8 mouse cellular contexts compared by ENCODE assay signal in the genomic region with DNA sequence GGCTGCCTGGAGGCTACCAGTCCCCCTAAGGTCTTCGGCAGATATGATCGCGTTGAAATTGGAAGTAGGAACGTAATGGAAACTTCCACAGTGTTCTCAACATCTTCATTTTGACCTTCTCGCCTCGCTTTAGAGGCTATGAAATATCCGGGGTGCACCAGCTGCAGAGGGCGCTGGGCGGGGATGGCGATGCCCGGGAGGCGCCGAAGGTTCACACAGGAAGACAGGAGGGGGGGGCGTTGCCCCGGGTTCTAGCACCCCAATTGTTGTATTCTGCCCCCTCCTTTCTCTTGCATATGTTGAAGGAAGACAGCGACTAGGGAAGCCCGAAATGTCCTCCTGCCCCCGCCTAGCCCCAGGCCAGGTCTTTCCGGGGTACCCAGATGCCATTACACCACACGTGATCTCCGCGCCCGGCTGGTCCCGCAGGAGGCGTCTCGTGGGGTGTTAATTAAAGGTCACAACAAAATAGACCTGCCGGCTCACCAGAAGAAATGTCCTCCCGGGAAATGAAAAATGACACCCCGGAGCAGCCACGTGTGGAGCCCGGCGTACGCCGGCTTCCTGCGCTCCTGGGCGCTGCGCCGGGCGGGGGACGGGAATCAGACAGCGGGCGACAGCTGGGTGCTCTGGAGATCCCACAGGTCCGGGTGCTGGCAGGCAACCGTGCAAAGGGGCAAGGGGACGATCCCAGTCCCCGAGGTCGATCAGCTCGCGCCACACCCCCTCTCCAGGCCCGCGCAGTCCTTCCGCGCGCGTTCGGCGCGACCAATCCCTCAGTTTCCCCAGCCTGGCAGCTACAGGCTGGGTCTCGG. TPM values are rescaled to one million over a fixed set of nuclear protein-coding genes. Genes with fewer than 3 reads are reported as not detected.
DNase-seq lines count a peak whose midpoint lies in the region; ATAC-seq and TF ChIP-seq lines count a peak whose summit lies in the region.

No protein-coding gene starts in this region.

- H3K36me3 ChIP-seq in E14TG2a.4 (ENCODE audit: insufficient read depth, low read length): no peaks in the 10 kb centered on the region
- H3K36me3 ChIP-seq in forebrain, embryonic 14.5 days (ENCODE audit: control insufficient read depth, insufficient read depth, low read length): no peaks in the 10 kb centered on the region
- no peaks in the 10 kb centered on the region for H3K36me3 ChIP-seq in heart, postnatal 0 days (replicated peaks; ENCODE audit: control insufficient read depth, insufficient read depth, low read length)
- H3K36me3 ChIP-seq in liver, embryonic 16.5 days (ENCODE audit: control insufficient read depth, insufficient read depth): no peaks in the 10 kb centered on the region
- no peaks in the 10 kb centered on the region for H3K36me3 ChIP-seq in neural tube, embryonic 14.5 days (ENCODE audit: control insufficient read depth, insufficient read depth, low read length)

- H3K4me2 ChIP-seq in forebrain, embryonic 14.5 days (ENCODE audit: low read length): peak overlapping the region; percentile 100
- peak overlapping the region; percentile 100 for H3K4me2 ChIP-seq in heart, postnatal 0 days (ENCODE audit: low read depth, low read length)
- H3K4me2 ChIP-seq in liver, embryonic 16.5 days (ENCODE audit: low read depth, low read length): peak overlapping the region; percentile 71
- H3K4me2 ChIP-seq in neural tube, embryonic 14.5 days (ENCODE audit: low read depth, low read length): peak overlapping the region; percentile 100

- H3K4me1 ChIP-seq in E14TG2a.4 (replicated peaks; ENCODE audit: low read depth, low read length): peaks cover 28% of the 10 kb centered on the region
- H3K4me1 ChIP-seq in brown adipose tissue, adult 24 weeks (ENCODE audit: control insufficient read depth, insufficient read depth, insufficient read length, low read length): peaks cover 11% of the 10 kb centered on the region; the same call in 1 of the 2 replicates
- peaks cover 11% of the 10 kb centered on the region for H3K4me1 ChIP-seq in forebrain, embryonic 14.5 days (ENCODE audit: control insufficient read depth, insufficient read depth, low read length)
- H3K4me1 ChIP-seq in heart, postnatal 0 days (ENCODE audit: control insufficient read depth, insufficient read depth): peaks cover 13% of the 10 kb centered on the region; the same call in 1 of the 2 replicates
- peaks cover 10% of the 10 kb centered on the region for H3K4me1 ChIP-seq in liver, embryonic 16.5 days (ENCODE audit: control insufficient read depth, low read depth, low read length)
- peaks cover 6% of the 10 kb centered on the region; the same call in 1 of the 2 replicates for H3K4me1 ChIP-seq in neural tube, embryonic 14.5 days (ENCODE audit: control insufficient read depth, insufficient read depth, low read length)

- H3K4me3 ChIP-seq in E14TG2a.4 (replicated peaks; ENCODE audit: low read length): peak overlapping the region; percentile 82
- peak overlapping the region; percentile 56 for H3K4me3 ChIP-seq in brown adipose tissue, adult 24 weeks (ENCODE audit: insufficient read depth, low read depth, low read length)
- peak overlapping the region; percentile 63 for H3K4me3 ChIP-seq in forebrain, embryonic 14.5 days (ENCODE audit: low read depth, low read length)
- peak overlapping the region; percentile 81 for H3K4me3 ChIP-seq in heart, postnatal 0 days (ENCODE audit: low read depth, low read length)
- peak overlapping the region; percentile 53 for H3K4me3 ChIP-seq in liver, embryonic 16.5 days (ENCODE audit: low read depth, low read length)
- H3K4me3 ChIP-seq in neural tube, embryonic 14.5 days (ENCODE audit: low read depth, low read length): peak overlapping the region; percentile 65

- TF ChIP-seq EP300 in heart, postnatal 0 days (IDR thresholded peaks at IDR 0.05; ENCODE audit: low read depth): no peak

- under 1% methylated on average over 57 of the region's 59 CpGs for WGBS in forebrain, embryonic 14.5 days
- under 1% methylated on average over 58 of the region's 59 CpGs for WGBS in heart, postnatal 0 days
- WGBS in liver, embryonic 16.5 days (ENCODE audit: insufficient replicate concordance): 0% methylated on average over 59 of the region's 59 CpGs
- under 1% methylated on average over 59 of the region's 59 CpGs for WGBS in neural tube, embryonic 14.5 days

- H3K9ac ChIP-seq in forebrain, embryonic 14.5 days (ENCODE audit: low read length): peak overlapping the region; percentile 71
- H3K9ac ChIP-seq in heart, postnatal 0 days (replicated peaks; ENCODE audit: low read depth, low read length): peak overlapping the region; percentile 68
- H3K9ac ChIP-seq in liver, embryonic 16.5 days (ENCODE audit: low read depth, low read length): no peak overlapping the region
- peak overlapping the region; percentile 91 for H3K9ac ChIP-seq in neural tube, embryonic 14.5 days (replicated peaks; ENCODE audit: low read depth, low read length)

- no peaks in the 10 kb centered on the region for H3K9me3 ChIP-seq in E14TG2a.4 (ENCODE audit: low read length)
- H3K9me3 ChIP-seq in forebrain, embryonic 14.5 days (replicated peaks; ENCODE audit: control insufficient read depth, low read length): no peaks in the 10 kb centered on the region
- no peaks in the 10 kb centered on the region for H3K9me3 ChIP-seq in heart, postnatal 0 days (replicated peaks; ENCODE audit: control insufficient read depth, low read length)
- H3K9me3 ChIP-seq in liver, embryonic 16.5 days (replicated peaks; ENCODE audit: control insufficient read depth, low read length): no peaks in the 10 kb centered on the region
- no peaks in the 10 kb centered on the region for H3K9me3 ChIP-seq in neural tube, embryonic 14.5 days (ENCODE audit: control insufficient read depth, low read length)

- peaks cover 63% of the 10 kb centered on the region for H3K27me3 ChIP-seq in E14TG2a.4 (ENCODE audit: insufficient read depth, low read length)
- 0 out of 2 replicates have a peak, but pooled peaks cover 5% of the 10 kb centered on the region for H3K27me3 ChIP-seq in forebrain, embryonic 14.5 days (replicated peaks; ENCODE audit: control insufficient read depth, insufficient read depth, low read length)
- H3K27me3 ChIP-seq in heart, postnatal 0 days (ENCODE audit: control insufficient read depth, insufficient read depth, low read length): peaks cover 4% of the 10 kb centered on the region; the same call in 1 of the 2 replicates
- peaks cover 56% of the 10 kb centered on the region for H3K27me3 ChIP-seq in liver, embryonic 16.5 days (ENCODE audit: control insufficient read depth, insufficient read depth, low read depth, low read length)
- H3K27me3 ChIP-seq in neural tube, embryonic 14.5 days (ENCODE audit: control insufficient read depth, insufficient read depth, low read length): no peaks in the 10 kb centered on the region

- H3K27ac ChIP-seq in brown adipose tissue, adult 24 weeks (replicated peaks; ENCODE audit: low read depth, low read length): no peak overlapping the region
- no peak overlapping the region for H3K27ac ChIP-seq in forebrain, embryonic 14.5 days (ENCODE audit: low read depth, low read length)
- peak overlapping the region; percentile 83 for H3K27ac ChIP-seq in heart, postnatal 0 days (ENCODE audit: low read depth)
- no peak overlapping the region for H3K27ac ChIP-seq in liver, embryonic 16.5 days (ENCODE audit: low read length)
- peak overlapping the region; percentile 92 for H3K27ac ChIP-seq in neural tube, embryonic 14.5 days (ENCODE audit: low read depth, low read length)

- ATAC-seq in forebrain, embryonic 14.5 days: peak; percentile 24
- ATAC-seq in heart, postnatal 0 days (ENCODE audit: insufficient read depth, low read depth): peak; percentile 57
- no peak for ATAC-seq in liver, embryonic 16.5 days (ENCODE audit: low read depth)
- ATAC-seq in neural tube, embryonic 14.5 days (ENCODE audit: low read depth): peak; percentile 44

- no peak for TF ChIP-seq CTCF in E14TG2a.4 (conservative IDR thresholded peaks at IDR 0.05; ENCODE audit: low read length)
- peak; percentile 32; the same call in 1 of the 2 replicates for TF ChIP-seq CTCF in heart, postnatal 0 days (IDR thresholded peaks at IDR 0.05; ENCODE audit: low read depth)

- DNase-seq in forebrain, embryonic 14.5 days (ENCODE audit: low spot score): peak; percentile 58
- DNase-seq in heart, postnatal 0 days (ENCODE audit: low spot score): peak; percentile 30
- peak; percentile 7 to 43 for DNase-seq in kidney, postnatal 36 days
- DNase-seq in thymus, postnatal 25 days: peak; percentile 60

RNA-seq across cellular contexts. Expression of gene Kif26b, which starts 1.2 kb away (rescaled TPM):
- polyA plus RNA-seq in brown adipose tissue, adult 24 weeks (2012; ENCODE audit: insufficient read depth, insufficient read length, missing spikeins): not detected in 2 replicates
- 2.7 and 3.8 TPM in 2 replicates for polyA plus RNA-seq in forebrain, embryonic 14.5 days (2014; fragmentation: Nextera tagmentation; extraction: Ambion mirVana)
- total RNA-seq in heart, postnatal 0 days (2014; rRNA removed; ENCODE audit: low replicate concordance): 19.8 and 23.8 TPM in 2 replicates
- 1.7 and 1.8 TPM in 2 replicates for polyA plus RNA-seq in heart, postnatal 0 days (2015; fragmentation: Nextera tagmentation; extraction: Ambion mirVana)
- 0.04 and 0.05 TPM in 2 replicates for polyA plus RNA-seq in liver, embryonic 16.5 days (2015; fragmentation: Nextera tagmentation; extraction: Ambion mirVana)
- 18.5 and 18.8 TPM in 2 replicates for polyA plus RNA-seq in neural tube, embryonic 14.5 days (2014; fragmentation: Nextera tagmentation; extraction: Ambion mirVana)

Comparison
In these comparisons a context has a peak if more than half of its experiments do, and no peak if none do; other contexts are left out.
1. H3K27ac ChIP-seq: peak in heart, postnatal 0 days (single experiment) and neural tube, embryonic 14.5 days (single experiment); none in brown adipose tissue, adult 24 weeks (single experiment), forebrain, embryonic 14.5 days (single experiment) and liver, embryonic 16.5 days (single experiment).
2. Peak in every context shown above with its lines, with median percentiles within 50 percentile points of each other: H3K4me3 ChIP-seq, DNase-seq and H3K4me2 ChIP-seq.